Mouse (Mus musculus): Measurements from ENCODE around the gene Drap1. TPM values are rescaled to one million over a fixed set of nuclear protein-coding genes. Genes with fewer than 3 reads are reported as not detected.
"Not testable (repeated sequence)": the region's sequence is repeated elsewhere in the genome, so short reads cannot be mapped to it uniquely, and the experiment has no call there.

Gene Drap1
- total RNA-seq, 2 experiments from 2014 or later = 473 to 502 TPM

DNA sequence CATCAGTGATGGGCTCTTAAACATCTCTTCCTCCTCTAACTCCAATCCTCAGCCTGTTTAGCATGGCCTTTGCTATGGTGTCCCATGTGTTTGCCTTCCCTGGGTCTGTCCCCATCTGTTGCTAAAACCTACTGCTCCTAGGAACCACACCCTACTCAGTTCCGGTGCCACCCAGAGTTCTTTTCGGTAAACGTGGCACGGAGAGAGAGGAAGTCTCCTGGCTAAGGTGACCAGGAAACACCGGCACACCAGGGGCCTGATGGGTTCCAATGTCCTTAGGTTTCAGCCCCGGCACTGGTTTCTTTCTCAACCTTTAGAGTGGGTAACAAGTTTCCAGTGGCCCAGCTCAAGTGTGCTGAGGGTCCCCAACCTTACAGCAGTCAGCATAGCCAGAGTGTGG is 4.2 kb downstream of the Drap1 start:
- no peak for DNase-seq

DNA sequence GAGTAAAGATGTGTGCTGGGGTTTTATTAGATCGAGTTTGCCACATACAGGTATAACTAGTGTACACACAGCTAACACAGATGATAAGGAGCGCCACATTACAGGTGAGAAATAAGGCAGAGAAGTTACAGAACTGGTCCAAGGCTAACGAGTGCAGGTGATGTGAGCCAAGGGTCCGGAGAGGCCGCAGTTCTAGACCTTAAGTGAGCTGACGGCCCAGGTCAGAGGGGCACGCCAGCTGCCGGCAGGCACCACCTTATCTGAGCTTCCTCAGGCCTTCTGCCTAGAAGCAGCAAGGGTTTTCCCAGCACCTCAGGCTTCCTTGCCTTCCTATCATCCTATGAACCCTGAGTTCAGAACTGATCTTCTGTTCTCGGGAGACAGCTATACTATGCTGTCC is 5.1 kb downstream of the Drap1 start:
- DNase-seq = no peak

DNA sequence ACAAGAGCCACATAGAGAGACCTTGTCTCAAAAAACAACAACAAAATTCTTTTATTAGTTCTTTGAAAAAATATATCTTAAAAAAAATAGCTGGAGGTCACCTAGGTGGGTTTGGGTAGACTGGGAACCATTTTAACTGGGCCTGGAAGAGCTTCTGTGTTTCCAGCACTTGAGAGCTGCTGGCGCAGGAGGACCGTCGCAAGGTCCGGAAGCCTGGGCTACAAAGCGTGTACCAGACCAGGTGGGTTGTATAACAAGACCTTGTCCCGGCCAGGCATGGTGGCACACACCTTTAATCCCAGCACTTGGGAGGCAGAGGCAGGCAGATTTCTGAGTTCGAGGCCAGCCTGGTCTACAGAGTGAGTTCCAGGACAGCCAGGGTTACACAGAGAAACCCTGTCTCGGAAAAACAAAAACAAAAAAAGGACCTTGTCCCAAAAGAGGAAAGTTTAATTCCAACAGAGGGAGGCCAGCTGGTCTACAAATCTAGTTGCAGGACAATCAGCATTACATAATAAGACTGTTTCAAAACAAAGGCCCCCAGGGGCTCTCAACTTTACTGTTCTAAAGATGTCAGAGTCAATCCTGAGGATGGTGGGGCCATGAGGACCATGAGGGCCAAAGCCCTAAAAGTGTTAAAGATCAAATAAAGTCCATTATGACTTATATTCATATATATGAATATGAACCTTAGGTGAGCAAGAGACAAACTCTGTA is 5.9 kb downstream of the Drap1 start:
- no peak for DNase-seq

DNA sequence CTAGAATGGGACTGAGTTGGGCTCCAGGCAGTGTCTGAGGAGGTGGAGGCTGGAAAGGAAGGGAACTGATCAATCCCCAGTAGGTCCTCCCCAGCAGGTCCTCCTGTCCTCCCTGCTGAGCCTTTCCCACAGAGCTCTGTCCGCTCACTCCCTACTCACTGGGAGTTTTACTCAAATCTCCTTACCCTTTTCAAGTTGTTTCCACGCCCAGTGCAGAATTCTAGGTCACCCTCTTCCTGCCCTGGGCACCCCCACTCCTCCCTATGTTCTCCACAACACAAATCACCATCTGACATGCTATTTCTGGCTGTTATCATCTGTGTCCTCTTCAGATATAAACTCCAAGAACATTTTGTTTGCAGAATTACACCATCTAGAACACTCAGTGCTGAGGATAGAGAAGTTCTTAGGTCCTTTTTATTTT is 10.2 kb downstream of the Drap1 start:
- DNase-seq = peak; percentile 62

DNA sequence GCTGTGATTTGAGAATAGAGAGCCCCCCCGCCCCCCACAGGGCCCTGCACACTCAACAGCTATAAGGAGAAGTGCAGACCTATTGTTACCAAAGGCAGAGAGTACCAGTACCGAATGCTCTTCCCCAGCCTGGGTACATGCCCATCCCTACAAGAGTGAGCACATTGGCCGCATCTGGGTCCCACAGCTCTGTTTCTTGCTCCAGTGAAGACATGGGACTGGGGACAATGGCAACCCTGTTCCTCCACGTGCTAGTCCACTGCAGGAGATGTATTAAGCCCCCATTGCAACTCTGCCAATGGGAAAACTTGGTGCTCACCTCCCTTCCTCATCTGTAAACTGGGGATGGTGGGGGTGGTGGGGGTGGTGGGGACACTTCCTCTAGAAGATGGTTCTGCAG is 10.9 kb downstream of the Drap1 start:
- DNase-seq = no peak

DNA sequence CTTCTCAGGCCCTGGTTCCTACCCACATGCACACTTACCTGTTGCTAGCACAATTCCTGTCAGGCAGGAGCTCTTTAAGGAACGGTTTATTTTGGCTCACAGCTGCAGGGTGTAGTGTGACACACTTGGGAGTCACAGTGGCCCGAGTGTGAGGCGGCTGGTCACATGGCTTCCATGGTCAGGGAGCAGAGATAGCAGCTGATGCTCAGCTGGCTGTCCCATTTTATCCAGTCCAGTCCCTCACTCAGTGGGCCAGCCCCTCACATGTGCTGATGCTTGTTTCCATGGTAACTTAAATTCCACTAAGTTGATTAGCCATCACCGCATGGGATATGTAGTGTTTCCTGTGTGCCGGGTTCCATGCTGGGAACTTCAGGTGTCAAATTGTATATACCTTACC is 12.8 kb downstream of the Drap1 start:
- peak; percentile 59 for DNase-seq

DNA sequence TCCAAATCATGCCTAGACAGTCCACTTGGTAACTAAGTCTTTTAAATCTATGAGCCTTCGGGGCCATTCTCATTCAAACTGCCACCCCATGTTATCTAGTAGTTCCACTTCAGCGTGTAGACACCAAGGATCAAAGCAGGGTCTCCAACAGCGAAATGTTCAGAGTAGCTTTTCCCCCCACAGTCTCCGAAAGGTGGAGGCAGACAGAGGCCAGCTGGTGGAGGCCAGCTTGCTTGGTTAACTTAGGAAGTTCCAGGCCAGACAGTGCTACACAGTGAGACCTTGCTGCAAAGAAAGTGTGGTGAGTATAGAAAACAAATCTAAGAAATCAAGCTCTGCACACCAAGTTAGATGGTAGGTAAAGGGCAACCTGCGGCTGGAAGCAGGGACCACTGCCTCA is 14.1 kb downstream of the Drap1 start:
- DNase-seq = no peak

DNA sequence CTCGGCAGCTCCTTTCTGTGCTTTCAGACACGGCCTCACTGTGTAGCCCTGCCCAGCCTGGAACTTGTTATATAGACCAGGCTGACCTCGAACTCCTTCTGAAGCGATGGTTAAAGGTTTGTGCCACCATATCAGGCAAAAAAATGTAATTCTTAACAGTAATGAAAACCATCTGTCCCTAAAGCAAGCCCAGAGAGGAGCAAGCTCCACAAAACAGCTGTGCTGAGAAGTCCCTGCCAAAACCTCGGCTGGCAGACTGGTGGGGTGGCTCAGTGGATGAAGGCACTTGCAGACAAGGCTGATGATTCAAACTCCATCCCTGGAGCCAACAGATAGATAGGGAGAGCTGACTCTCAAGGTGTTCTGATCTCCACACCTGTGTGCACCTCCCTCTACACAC is 15.7 kb downstream of the Drap1 start:
- DNase-seq = peak; percentile 45

DNA sequence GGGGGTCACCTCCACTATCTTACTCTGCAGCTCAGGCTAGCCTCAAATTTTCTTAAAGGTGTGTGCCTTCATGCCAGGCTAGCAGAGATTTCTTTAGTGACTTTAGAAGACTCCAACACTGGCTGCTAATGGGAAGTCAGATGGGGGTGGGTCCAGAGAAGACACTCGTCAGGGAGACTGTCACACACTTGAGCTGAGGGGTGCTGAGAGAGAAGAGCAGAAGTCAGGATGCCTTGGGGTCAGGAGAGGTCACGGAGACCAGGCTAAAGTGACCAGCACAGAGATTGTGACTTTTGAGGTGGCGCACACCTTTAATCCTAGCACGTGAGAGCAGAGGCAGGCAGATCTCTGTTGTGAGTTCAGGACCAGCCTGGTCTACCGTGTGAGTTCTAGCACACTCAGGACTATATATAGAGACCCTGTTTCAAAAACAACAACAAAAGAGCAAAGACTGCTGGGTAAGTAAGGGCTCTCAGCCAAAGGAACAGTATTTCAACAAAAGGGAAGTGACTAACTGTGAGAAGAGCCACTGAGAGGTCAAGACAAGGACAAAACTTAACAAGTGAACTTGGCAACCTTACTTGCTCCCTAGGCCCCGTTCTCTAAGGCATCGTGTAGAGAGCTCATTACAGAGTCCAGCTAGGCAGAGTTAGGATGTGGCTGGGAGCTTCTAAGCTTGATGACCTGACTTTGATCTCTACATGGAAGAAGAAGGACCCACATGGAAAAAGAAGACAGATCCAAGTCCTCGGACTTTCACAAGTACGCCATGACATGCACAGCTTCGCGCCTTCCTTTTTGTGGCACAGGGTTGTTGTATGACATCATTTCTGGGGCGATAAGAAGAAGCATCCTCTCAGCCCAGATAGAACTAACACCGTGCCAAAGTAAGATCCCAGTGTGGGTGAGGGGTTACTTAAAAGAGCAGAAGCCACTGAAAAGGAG is 16.4 kb downstream of the Drap1 start:
- no peak for DNase-seq

DNA sequence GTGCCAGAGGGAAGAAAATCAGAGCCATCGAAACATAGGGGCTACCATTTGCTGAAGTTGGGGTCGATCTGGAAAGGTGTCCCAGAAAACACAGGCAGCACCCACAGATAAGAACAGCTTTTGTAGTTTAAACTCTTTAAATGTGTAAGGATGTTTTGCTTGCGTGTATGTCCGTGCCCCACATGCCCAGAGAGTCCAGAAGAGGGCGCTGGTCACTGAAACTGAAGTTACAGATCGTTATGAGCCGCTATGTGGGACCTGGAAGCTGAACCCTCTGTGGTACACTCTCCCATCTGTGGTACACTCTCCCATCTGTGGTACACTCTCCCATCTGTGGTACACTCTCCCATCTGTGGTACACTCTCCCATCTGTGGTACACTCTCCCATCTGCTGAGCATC is 17.6 kb downstream of the Drap1 start:
- DNase-seq = no peak

DNA sequence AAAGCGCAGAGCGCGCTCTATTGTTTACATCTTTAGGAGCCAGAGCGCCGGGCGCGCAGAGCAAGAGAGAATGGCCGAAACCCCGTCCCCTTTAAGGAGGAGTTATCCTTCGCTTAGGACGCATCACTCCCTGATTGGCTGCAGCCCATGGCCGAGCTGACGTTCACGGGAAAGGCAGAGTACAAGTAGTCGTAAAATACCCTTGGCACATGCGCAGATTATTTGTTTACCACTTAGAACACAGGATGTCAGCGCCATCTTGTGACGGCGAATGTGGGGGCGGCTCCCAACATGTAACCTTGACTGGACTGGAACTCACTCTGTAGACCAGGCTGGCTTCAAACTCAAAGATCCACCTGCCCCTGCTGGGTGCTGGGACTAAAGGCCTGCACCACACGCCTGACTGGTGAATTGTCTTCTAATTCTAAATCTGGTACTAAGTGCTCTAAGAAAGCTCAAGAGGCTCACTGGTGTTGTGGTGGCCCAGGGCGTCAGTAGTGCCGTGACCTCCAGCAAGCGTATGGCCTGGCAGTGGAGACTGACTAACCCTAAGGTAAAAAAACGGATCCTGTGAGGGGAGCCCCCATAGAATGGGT is 18.1 kb downstream of the Drap1 start:
- peak; percentile 53 for DNase-seq

DNA sequence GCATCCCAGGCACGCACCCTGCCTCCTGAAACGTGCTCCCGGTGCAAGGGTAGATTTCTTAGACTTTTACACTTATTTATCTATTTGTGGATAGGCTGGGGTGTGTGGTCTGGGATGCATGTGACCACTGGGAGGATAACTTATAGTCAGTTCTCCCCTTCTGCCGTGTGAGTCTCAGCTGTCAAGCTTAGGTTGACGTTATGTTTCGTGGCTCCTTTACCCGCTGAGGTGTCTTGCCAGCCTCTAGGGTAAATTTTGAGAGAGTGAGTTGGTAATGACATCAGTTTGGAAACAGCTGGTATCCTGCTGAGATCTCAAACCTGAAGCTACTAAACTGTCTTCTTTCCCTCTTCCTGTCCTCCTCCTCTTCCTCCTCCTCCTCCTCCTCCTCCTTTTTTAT is 18.9 kb downstream of the Drap1 start:
- DNase-seq = no peak

DNA sequence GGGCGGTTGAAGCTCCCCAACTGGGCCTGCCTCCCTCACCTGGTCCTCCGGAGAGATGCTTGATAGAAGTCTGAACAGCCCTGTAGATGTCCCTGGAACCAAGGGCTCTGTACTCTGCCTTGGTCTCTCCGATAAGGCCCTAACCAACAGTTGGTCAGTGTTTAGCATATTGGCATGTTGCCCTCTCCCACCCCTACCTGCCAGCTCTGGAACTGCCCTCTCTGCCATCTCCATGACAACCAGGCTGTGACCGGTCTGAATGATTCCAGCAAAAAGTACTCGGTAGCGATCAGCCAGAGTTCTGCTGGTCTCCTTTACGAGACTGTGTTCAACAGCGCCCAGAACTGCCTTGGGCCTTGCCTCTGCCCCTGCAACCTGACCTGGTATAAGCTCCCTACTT is 22.5 kb downstream of the Drap1 start, which contains the start of gene Tsga10ip:
Gene Tsga10ip (minus strand): TSS at position 234 of the 400 bp plus-strand sequence.
- no peak for DNase-seq

DNA sequence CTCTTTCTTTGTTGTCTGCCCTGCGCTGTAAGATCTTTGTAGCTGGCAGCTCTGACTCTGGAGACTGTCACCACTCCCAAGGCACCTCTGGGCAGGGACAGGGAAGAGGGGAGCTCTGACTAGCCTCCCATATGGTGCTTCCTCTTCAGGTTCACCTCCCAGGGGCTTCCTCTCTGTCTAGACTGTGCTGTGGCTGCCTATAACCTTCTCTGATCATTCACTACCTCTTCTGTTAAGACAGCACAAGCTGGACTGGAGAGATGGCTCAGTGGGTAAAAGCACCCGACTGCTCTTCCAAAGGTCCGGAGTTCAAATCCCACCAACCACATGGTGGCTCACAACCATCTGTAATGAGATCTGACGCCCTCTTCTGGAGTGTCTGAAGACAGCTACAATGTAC is 23.7 kb downstream of the Drap1 start:
- not testable (repeated sequence) for DNase-seq

DNA sequence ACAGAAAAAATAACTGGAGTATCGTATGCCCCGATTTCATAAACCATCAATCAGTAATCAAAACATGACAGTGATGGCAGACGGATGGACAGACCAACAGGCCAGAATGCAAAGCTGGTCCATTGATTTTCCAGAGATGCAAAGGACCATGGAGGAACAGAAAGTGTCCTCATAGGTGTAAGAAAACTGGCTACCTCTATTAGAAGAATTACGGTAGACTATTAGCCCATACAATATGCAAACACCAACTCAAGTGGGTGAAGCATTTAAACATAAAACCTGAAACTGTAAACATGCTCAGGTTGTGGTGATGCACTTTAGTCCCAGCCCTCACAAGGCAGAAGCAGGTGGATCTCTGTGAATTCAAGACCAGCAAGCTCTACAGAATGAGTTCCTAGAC is 29.4 kb downstream of the Drap1 start:
- no peak for DNase-seq

DNA sequence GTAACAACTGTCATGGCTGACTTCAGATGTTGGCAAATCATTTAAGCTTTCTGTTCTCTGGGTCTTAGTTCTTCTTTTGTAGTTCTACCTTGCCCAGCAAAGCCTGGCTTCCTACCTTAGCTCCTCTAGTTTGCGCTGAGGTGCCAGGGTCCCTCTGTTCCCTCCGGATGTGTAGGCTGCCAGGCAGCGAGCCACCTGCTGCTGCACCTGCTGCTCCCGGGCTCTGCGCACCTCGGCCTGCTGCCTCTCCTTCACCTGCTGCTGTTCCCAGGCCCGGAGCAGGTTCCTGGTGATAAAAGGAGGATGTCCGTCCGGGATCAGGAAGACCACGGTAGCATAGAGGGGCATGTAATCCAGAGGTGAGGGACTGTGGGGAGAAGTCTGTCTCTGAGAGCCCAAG is 30.6 kb downstream of the Drap1 start:
- DNase-seq = no peak

DNA sequence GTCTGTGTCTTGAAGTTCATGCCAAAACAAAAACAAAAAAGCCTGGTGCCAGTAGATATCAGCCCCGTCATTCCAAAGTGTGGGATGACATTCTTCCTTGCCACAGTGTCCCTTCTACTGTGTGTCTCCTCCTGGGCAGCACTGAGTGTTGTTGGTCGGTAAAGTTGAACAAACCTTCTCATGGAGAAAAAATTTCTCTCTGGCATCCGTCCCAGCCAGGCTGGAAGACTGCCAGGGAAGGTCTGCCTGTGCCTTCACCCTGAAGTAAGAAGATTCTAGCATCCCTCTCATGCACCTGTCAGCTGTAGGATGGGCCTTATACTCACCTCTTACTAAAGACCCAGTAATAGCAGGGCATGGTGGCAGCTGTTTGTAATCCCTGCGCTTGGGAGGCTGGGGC is 31.9 kb downstream of the Drap1 start:
- DNase-seq = no peak

DNA sequence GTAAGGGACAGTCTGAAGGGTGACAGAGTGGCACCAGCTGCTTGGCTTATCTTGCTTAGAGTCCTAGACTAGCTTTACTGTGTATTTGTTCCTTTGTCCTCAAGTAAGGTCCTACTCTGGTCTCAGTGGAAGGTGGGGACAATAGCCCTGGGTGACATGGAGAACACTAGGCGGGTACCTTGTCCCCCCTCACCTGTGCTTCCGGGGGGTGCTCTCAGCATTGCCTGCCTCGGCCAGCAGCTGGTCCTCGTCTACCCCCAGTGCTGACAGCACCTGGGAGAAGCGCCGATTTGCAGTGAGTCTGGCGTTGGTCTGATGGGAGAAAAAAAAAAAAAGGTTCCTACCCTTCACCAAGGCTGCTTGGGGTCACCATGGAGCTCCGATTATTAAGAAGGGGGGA is 34.4 kb downstream of the Drap1 start:
- no peak for DNase-seq

DNA sequence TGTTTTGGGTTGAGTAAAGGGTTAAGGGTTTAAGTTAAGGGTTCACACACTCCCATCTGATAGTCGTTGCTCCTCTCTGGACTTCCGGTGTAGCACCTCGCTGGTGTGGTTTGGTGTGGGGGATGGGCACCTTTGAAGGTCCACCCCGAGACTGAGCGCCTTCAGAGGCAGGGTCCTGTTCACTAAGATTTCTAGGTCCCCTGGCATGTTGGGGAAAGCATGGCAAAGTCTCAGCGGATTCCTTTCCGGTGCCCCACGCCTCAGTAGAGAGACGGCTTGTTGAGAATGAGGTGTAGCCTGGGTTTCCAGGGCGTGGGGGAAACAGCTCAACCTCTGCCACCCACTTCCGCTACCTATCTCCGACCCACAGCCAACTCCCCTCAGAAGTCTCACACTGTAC is 35.1 kb downstream of the Drap1 start:
- DNase-seq = no peak

DNA sequence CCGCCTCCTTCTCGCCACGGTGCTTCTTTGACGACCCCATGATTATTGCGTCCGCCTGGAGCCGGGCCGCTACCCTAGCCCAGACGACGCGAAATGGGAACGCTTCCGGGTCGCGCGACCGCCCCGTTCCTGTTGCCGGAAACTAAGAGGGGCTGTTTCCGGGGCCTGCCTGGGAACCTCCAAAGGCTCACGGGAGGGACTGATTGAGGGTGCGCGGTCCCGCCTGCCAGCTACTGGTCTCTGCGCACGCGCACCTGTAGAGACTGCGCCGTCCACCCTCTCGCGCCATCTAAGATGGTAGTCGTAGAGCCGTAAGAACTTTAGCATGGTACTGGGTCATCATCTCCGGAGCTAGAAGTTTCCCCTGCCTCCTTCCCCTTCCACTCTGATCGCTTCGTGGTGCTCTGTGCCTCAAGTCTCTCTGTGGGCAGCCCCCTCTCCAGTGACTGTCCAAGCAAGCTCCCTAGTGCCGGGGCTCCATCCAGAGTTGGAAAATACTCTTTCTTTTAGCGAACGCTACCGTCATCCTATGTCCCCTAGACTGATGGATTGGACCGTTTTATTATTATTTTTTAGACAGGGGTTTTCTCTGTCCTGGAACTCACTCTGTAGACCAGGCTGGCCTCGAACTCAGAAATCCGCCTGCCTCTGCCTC is 36.1 kb downstream of the Drap1 start, which contains the start of gene Sart1:
Gene Sart1 (minus strand): TSS at position 116 of the 655 bp plus-strand sequence.
- peak; percentile 95 for DNase-seq

DNA sequence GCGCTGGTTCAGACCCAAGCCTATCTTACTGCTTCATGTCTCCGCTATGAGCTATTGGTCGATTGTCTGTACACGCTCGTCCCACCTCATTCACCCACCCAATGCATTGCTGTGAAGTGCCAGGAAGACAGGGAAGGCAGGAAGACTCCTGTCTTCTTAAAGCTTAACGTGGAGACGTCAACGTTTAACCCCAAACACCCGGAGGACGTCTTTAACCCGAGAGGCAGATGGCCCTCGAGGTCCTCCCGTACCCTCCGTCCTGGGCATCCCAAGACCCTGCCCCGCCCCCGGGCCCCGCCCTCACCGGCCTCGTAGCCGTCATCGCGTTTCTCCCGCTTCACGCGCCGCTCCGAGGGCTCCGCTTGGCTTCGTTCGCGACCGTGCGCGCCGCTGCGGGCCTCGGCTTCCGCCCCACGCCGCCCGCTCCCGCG is 36.8 kb downstream of the Drap1 start:
- no peak for DNase-seq

DNA sequence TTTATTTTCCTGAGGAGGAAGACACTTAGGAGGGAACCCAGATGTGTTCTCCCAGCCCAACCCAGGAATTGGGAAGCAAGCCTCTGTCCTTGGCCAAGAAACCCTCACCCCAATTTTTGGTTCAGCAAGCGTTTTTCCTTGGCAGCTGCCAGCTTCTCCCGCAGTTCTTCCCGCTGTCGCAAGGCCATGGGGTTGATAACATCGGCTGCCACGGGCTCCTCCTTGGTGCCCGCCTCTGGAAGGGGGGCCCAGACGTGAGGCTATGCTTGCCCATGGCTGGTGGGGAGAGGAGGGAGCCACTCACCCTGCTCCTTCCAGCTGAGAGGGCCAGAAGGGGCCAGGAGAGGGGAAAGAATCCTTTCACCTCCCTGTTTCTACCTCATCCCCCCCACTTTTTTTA is 40.1 kb downstream of the Drap1 start:
- DNase-seq = no peak
